ENCODE assay signal across 14 mouse cellular contexts in genomic region chr3:37259331-37259999, GRCm38 (mm10). TPM values are rescaled to one million over a fixed set of nuclear protein-coding genes. Genes with fewer than 3 reads are reported as not detected.
DNase-seq lines count a peak whose midpoint lies in the region; ATAC-seq and TF ChIP-seq lines count a peak whose summit lies in the region.
"Had no signal": no experiment of that assay in that cellular context is flagged by ENCODE, and none has a peak within 500 bp of the region (broad histone marks: within the 10 kb centered on the region; RNA-seq: fewer than 3 reads in every experiment).

No protein-coding gene starts in this region.

- H3K4me2 ChIP-seq in liver, embryonic 11.5 days: peak overlapping the region; percentile 47
- H3K4me2 ChIP-seq: heart, embryonic 11.5 days; neural tube, embryonic 13.5 days had no signal

- DNase-seq in heart, embryonic 10.5 days (ENCODE audit: low spot score): peak; percentile 28
- no peak for DNase-seq in heart, adult 8-10 months (ENCODE audit: low spot score)
- DNase-seq in layer of hippocampus, adult 2 months (ENCODE audit: low spot score in 2 of 2): peak; percentile 47 to 60
- no peak for DNase-seq in liver, embryonic 11.5 days (ENCODE audit: low spot score)
- peak; percentile 24 for DNase-seq in testis, postnatal 14 days (ENCODE audit: low spot score)
- no peak for DNase-seq in heart, postnatal 36 days
- DNase-seq in thymus, adult 18-20 months: no peak
- no peak for DNase-seq in kidney, adult 8-10 months
- DNase-seq: B cell, adult 2 months; cerebellum, adult 11-12 months had no signal

- intact Hi-C loops in heart, postnatal 36 days (cut with DNase I): no loop called here

- ATAC-seq in liver, embryonic 11.5 days (replicated peaks; ENCODE audit: low FRiP score): peak; percentile 88
- ATAC-seq: hindbrain, embryonic 16.5 days had no signal

- H3K27me3 ChIP-seq in heart, embryonic 10.5 days (ENCODE audit: insufficient read depth, poor library complexity, severe bottlenecking): no peaks in the 10 kb centered on the region
- H3K27me3 ChIP-seq in liver, embryonic 11.5 days (replicated peaks; ENCODE audit: control insufficient read depth, insufficient read depth, low read length): no peaks in the 10 kb centered on the region
- H3K27me3 ChIP-seq: neural tube, embryonic 13.5 days had no signal

- no peaks in the 10 kb centered on the region for H3K9me3 ChIP-seq in heart, embryonic 10.5 days
- no peaks in the 10 kb centered on the region for H3K9me3 ChIP-seq in liver, embryonic 11.5 days (ENCODE audit: control insufficient read depth, low read length)
- H3K9me3 ChIP-seq: neural tube, embryonic 13.5 days had no signal

- no peaks in the 10 kb centered on the region for H3K4me1 ChIP-seq in heart, embryonic 10.5 days
- peaks cover 6% of the 10 kb centered on the region; the same call in 1 of the 2 replicates for H3K4me1 ChIP-seq in liver, embryonic 11.5 days (replicated peaks; ENCODE audit: control insufficient read depth, insufficient read depth, low read length)
- H3K4me1 ChIP-seq: neural tube, embryonic 13.5 days had no signal

- no peak overlapping the region for H3K27ac ChIP-seq in heart, embryonic 10.5 days
- no peak overlapping the region for H3K27ac ChIP-seq in layer of hippocampus, adult 2 months
- peak overlapping the region; percentile 2; the same call in 1 of the 2 replicates for H3K27ac ChIP-seq in liver, embryonic 11.5 days (ENCODE audit: low read depth, low read length)
- H3K27ac ChIP-seq: neural tube, embryonic 13.5 days had no signal

- no peaks in the 10 kb centered on the region for H3K36me3 ChIP-seq in heart, embryonic 10.5 days
- H3K36me3 ChIP-seq in liver, embryonic 11.5 days (ENCODE audit: control insufficient read depth, insufficient read depth, low read length): no peaks in the 10 kb centered on the region
- H3K36me3 ChIP-seq: neural tube, embryonic 13.5 days had no signal

- no peak overlapping the region for H3K9ac ChIP-seq in liver, embryonic 11.5 days (ENCODE audit: low read depth, low read length)
- H3K9ac ChIP-seq: neural tube, embryonic 13.5 days had no signal

- no peak for TF ChIP-seq CTCF in layer of hippocampus, adult 2 months (conservative IDR thresholded peaks at IDR 0.05)

- 52% methylated on average over 10 of the region's 10 CpGs for WGBS in heart, embryonic 10.5 days
- 33% methylated on average over 10 of the region's 10 CpGs for WGBS in liver, embryonic 11.5 days

- no peak overlapping the region for H3K4me3 ChIP-seq in heart, embryonic 10.5 days
- H3K4me3 ChIP-seq in layer of hippocampus, adult 2 months: no peak overlapping the region
- H3K4me3 ChIP-seq in liver, embryonic 11.5 days (ENCODE audit: low read depth, low read length): no peak overlapping the region
- H3K4me3 ChIP-seq: megakaryocyte, embryonic 14.5 days; neural tube, embryonic 13.5 days had no signal

RNA-seq across cellular contexts. Expression of gene Il21, which starts 27.0 kb away (rescaled TPM):
- polyA plus RNA-seq in heart, embryonic 10.5 days (2016; fragmentation: Nextera tagmentation; extraction: Ambion mirVana): not detected in 2 replicates
- not detected for total RNA-seq in heart, adult 8-10 months (2022)
- total RNA-seq in layer of hippocampus, adult 2 months (2021): under 1 TPM in 1 of 2 experiments, not detected in 1; 0.26 TPM
- polyA plus RNA-seq in liver, embryonic 11.5 days (2014; fragmentation: Nextera tagmentation; extraction: Ambion mirVana): not detected in 2 replicates
- total RNA-seq in heart, postnatal 36 days (2021): not detected
- polyA plus RNA-seq: heart, embryonic 11.5 days; hindbrain, embryonic 16.5 days; neural tube, embryonic 13.5 days had no signal

RNA-seq across cellular contexts. Expression of gene Bbs12, which starts 52.9 kb away (rescaled TPM):
- polyA plus RNA-seq in heart, embryonic 10.5 days (2016; fragmentation: Nextera tagmentation; extraction: Ambion mirVana): 5.9 and 7.7 TPM in 2 replicates
- total RNA-seq in heart, adult 8-10 months (2022): 1 to 10 TPM in 3 of 4 experiments, under 1 TPM in 1; 0.52 to 1.2 (median 1.1) TPM
- total RNA-seq in layer of hippocampus, adult 2 months (2021): 1 to 10 TPM; 6.6 to 6.8 TPM
- polyA plus RNA-seq in liver, embryonic 11.5 days (2014; fragmentation: Nextera tagmentation; extraction: Ambion mirVana): 9.2 and 10.7 TPM in 2 replicates
- total RNA-seq in heart, postnatal 36 days (2021): 1 to 10 TPM in 1 of 2 experiments, under 1 TPM in 1; 0.46 to 1.3 TPM

RNA-seq across cellular contexts. Expression of gene Cetn4, which starts 53.0 kb away (rescaled TPM):
- polyA plus RNA-seq in heart, embryonic 10.5 days (2016; fragmentation: Nextera tagmentation; extraction: Ambion mirVana): 0.80 and 1.1 TPM in 2 replicates
- total RNA-seq in heart, adult 8-10 months (2022): 1 to 10 TPM in 1 of 4 experiments, under 1 TPM in 3; 0.52 to 1.1 (median 0.61) TPM
- total RNA-seq in layer of hippocampus, adult 2 months (2021): 10 to 100 TPM; 10.9 to 11.1 TPM
- 2.2 and 2.4 TPM in 2 replicates for polyA plus RNA-seq in liver, embryonic 11.5 days (2014; fragmentation: Nextera tagmentation; extraction: Ambion mirVana)
- 1 to 10 TPM in 1 of 2 experiments, not detected in 1; 1.6 TPM for total RNA-seq in heart, postnatal 36 days (2021)

Comparison
In these comparisons a context has a peak if more than half of its experiments do, and no peak if none do; other contexts are left out.
1. DNase-seq: peak in heart, embryonic 10.5 days (single experiment), layer of hippocampus, adult 2 months (2 of 2) and testis, postnatal 14 days (single experiment); none in heart, adult 8-10 months (single experiment), liver, embryonic 11.5 days (single experiment), heart, postnatal 36 days (0 of 2), thymus, adult 18-20 months (0 of 2) and kidney, adult 8-10 months (0 of 2).
2. RNA of gene Cetn4, which starts 53.0 kb away (total RNA-seq): 10.9 to 11.1 TPM in layer of hippocampus, adult 2 months; 1.6 TPM in heart, postnatal 36 days and 0.52 to 1.1 TPM in heart, adult 8-10 months; every median in the first group is over 4 times any median in the second.